Mouse (Mus musculus) CD4-positive naive resting alpha-beta T cell, adult 76 days (primary cell): ENCODE data around the gene Clec4e. TPM values are rescaled to one million over a fixed set of nuclear protein-coding genes. Genes with fewer than 3 reads are reported as not detected.

Source experiments
- total RNA-seq: library from RNA; stranded (reverse); gene quantifications from one replicate; pipeline ENCODE4 v1.2.4, GENCODE M21; 2023

Gene Clec4e
- total RNA-seq = 1.8 TPM

DNA sequence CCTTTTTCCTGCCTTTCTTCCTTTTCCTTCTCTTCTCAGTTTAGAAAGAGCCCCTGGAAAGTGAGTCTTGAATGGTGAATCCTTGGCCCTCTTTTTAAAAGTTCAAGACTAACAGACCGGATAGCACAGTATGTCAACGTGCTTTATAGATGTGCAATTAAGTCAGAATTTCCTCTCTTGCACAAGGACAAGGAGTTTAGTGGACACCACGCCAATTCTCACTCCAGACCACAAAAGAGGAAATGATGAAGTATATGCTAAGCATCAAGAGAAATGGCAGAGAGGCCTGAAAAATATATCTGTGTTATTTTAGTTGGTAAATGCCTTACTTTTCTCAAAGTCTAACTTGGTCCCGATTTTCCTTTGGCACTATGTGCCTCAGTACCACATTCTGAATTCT is at the start of gene Clec4e:
Gene Clec4e (minus strand): TSS at position 118 of the 400 bp plus-strand sequence.

DNA sequence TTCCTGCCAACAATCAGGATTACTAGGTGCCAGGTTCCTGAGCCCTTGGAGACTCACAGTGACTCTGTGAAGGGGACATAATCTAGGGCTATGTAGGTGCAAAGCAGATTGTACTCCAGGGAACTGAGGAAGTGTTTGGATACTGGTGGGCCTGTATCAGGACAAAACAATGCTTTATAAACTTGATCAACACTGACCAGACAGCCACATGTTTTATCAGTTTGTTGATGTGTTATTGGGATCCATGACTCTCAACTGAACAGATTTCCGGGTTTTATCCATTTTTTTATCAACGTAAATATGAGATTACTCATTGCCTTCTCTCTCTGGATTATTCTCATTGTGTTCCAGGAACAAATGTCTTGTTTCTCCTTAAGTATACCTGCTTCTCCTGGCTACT is 18.4 kb upstream of the Clec4e start, which contains the start of gene Vmn2r19:
Gene Vmn2r19 (plus strand): TSS at position 301 of the 400 bp plus-strand sequence.

DNA sequence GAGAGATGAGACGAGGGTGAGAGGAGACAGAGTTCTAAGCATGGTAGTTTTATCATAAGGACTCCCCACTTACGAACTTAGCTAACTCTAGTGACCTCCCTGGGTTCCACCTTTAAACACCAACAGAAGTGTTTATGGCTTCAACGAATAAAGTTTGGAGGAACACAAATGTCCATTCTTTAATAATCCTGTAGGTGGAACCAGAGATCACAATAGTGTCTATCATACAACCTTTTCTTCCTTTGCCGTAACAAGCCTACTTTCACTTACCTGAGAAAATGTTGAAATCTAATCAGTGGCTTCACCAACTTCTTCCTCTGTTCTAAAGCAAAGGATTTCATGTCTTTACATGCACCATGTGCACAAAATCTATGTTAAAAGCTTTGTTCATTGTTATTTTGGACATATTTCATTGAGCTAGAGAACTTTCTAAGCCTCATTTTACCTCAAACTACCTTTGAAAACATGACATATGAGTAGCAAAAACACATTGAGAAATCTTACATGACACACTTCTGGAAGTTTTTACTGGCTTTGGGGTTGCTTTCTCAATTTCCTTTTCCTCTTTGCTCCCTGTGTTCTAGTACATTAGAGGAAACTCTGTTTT is 28.0 kb downstream of the Clec4e start, which contains the start of gene Clec4d:
Gene Clec4d (plus strand): TSS at position 557 of the 607 bp plus-strand sequence.

Other genes starting within 250 kb of the Clec4e start
- not detected for gene Clec4b1, start 239.9 kb downstream of the Clec4e start, total RNA-seq
- gene Clec4a2, start 183.4 kb downstream of the Clec4e start, total RNA-seq = 1.1 TPM
- gene Clec4b2, start 117.0 kb downstream of the Clec4e start, total RNA-seq = not detected
- gene Clec4n, start 60.0 kb downstream of the Clec4e start, total RNA-seq = 1.6 TPM
- gene Clec4d, start 27.8 kb downstream of the Clec4e start, total RNA-seq = 1.5 TPM
- gene Vmn2r19, start 18.5 kb upstream of the Clec4e start, total RNA-seq = not detected
- gene Vmn2r20, start 128.2 kb upstream of the Clec4e start, total RNA-seq = not detected
- not detected for gene Vmn2r21, start 243.5 kb upstream of the Clec4e start, total RNA-seq